Mouse (Mus musculus) C2C12 (cell line): ENCODE results near the gene F12. TPM values are rescaled to one million over a fixed set of nuclear protein-coding genes. Genes with fewer than 3 reads are reported as not detected.

Source experiments
- H3K27me3 ChIP-seq: one replicate; pipeline ENCODE4 v1.6.1; 2011; ENCODE audit not compliant: control insufficient read depth, insufficient read depth, insufficient read length
- H3K36me3 ChIP-seq: one replicate; pipeline ENCODE4 v1.6.1; 2011; ENCODE audit not compliant: control insufficient read depth, insufficient read depth
- H3K4me3 ChIP-seq: one replicate; pipeline ENCODE4 v1.5.1; 2011; ENCODE audit warnings: mild to moderate bottlenecking, control low read depth; ENCODE audit not compliant: poor library complexity, insufficient read depth, severe bottlenecking
- H3K79me2 ChIP-seq: one replicate; pipeline ENCODE4 v1.6.1; 2011; ENCODE audit not compliant: control insufficient read depth, insufficient read depth
- H3K79me3 ChIP-seq: one replicate; pipeline ENCODE4 v1.6.1; 2011; ENCODE audit warnings: low read depth, control low read depth
- H3ac ChIP-seq: one replicate; pipeline ENCODE3; 2011; ENCODE audit warnings: low read depth; ENCODE audit not compliant: control insufficient read depth, insufficient read length
- CEBPB ChIP-seq: IDR thresholded peaks from one replicate; pipeline ENCODE4 v1.6.1; 2011; ENCODE audit warnings: low read depth, mild to moderate bottlenecking, control low read depth, moderate library complexity
- CTCF ChIP-seq: IDR thresholded peaks from one replicate; pipeline ENCODE4 v1.5.1; 2011; ENCODE audit not compliant: control insufficient read depth, insufficient read depth, insufficient read length
- FOSL1 ChIP-seq: IDR thresholded peaks from one replicate; pipeline ENCODE4 v1.8.0; 2011; ENCODE audit warnings: mild to moderate bottlenecking, low read length; ENCODE audit not compliant: poor library complexity, insufficient read depth, severe bottlenecking
- MAX ChIP-seq: IDR thresholded peaks from one replicate; pipeline ENCODE4 v1.6.1; 2011; ENCODE audit warnings: mild to moderate bottlenecking, control low read depth
- MYOD1 ChIP-seq: IDR thresholded peaks from one replicate; pipeline ENCODE4 v1.6.1; 2011; ENCODE audit warnings: low read depth; ENCODE audit not compliant: control insufficient read depth, insufficient read length
- MYOG ChIP-seq: IDR thresholded peaks from one replicate; pipeline ENCODE4 v1.6.1; 2011; ENCODE audit not compliant: control insufficient read depth, insufficient read length; ENCODE audit errors: extremely low read depth
- USF1 ChIP-seq: IDR thresholded peaks from one replicate; pipeline ENCODE4 v1.6.1; 2011; ENCODE audit warnings: low read depth, mild to moderate bottlenecking, control low read depth, moderate library complexity
- polyA plus RNA-seq: library from polyadenylated mRNA; unstranded; fragments of >200 nt; fragmentation: generic; extraction: Trizol; gene quantifications from one replicate; pipeline ENCODE4 v1.2.1, GENCODE M21; 2012; ENCODE audit warnings: missing spikeins

The F12 gene
- polyA plus RNA-seq, 1 experiment: not detected

GRCm38 (mm10) chr13:55375877-55376276 is 50.7 kb downstream of the F12 start:
- no peak overlapping the region for H3K4me3 ChIP-seq
- no peak for TF ChIP-seq USF1
- TF ChIP-seq CEBPB: no peak
- TF ChIP-seq MYOG: no peak
- no peak for TF ChIP-seq MYOD1
- TF ChIP-seq MAX: no peak
- TF ChIP-seq CTCF: no peak
- TF ChIP-seq FOSL1: no peak
- H3K79me2 ChIP-seq: no peaks in the 10 kb centered on the region
- H3K36me3 ChIP-seq: no peaks in the 10 kb centered on the region
- no peaks in the 10 kb centered on the region for H3K79me3 ChIP-seq
- peaks cover 83% of the 10 kb centered on the region for H3K27me3 ChIP-seq
- H3ac ChIP-seq: no peak overlapping the region

DNA sequence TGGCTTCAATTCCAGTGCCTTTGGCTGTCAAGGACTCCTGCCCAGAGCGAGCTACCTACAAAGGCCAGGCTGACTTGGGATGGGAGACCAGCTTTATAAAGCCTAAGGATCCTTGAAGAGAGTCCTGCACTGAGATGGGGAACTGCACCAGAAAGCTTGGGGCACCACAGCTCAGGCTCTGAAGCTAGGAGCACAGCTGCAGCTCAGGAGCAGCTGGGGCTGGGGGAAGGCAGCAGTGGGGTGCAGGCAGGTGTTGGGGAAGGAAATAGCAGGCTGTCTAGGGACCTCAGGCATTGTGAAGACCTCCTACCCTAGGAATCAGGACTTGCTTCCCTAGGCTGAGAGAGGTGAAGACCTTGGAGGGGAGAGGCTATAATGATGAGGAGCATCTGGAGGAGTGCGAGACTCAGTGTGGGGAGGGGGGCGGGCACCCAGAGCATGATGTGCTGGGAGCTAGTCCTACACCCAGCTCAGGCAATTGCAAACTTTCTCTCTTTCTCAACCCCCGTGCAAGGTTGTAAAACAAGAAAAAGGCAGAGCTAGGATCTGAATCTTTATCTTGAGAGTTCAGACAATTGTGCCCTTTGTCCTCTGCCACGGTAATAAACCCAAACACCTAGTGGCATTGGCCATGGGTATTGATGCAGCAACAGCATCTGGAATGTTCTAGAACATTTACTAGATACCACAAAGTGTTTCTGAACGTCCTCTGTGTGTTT is 52.2 kb downstream of the F12 start:
- Histone ChIP-seq H3K79me3 (no peaks in the 10 kb centered on the region), H3K79me2 (no peaks in the 10 kb centered on the region), H3K36me3 (no peaks in the 10 kb centered on the region), H3K4me3 (no peak overlapping the region), H3ac (no peak overlapping the region), H3K27me3 (peaks cover 75% of the 10 kb centered on the region)
- TF ChIP-seq MAX (no peak), FOSL1 (no peak), CEBPB (no peak), MYOD1 (no peak), CTCF (no peak), USF1 (no peak), MYOG (no peak)

- TF ChIP-seq CEBPB (no peak), MAX (no peak), CTCF (no peak), USF1 (no peak), MYOD1 (no peak), MYOG (no peak), FOSL1 (no peak)
- H3K79me2 ChIP-seq: no peaks in the 10 kb centered on the region
Observed at GRCm38 (mm10) chr13:55371740-55372139, 54.9 kb downstream of the F12 start.

GRCm38 (mm10) chr13:55371007-55371681 is 55.4 kb downstream of the F12 start:
- Histone ChIP-seq H3ac (no peak overlapping the region), H3K4me3 (no peak overlapping the region), H3K79me2 (no peaks in the 10 kb centered on the region), H3K79me3 (no peaks in the 10 kb centered on the region), H3K27me3 (peaks cover 50% of the 10 kb centered on the region), H3K36me3 (no peaks in the 10 kb centered on the region)
- TF ChIP-seq MYOG (no peak), MAX (no peak), CTCF (no peak), MYOD1 (no peak)

More at GRCm38 (mm10) chr13:55371740-55372139, 54.9 kb downstream of the F12 start:
- Histone ChIP-seq H3K27me3 (peaks cover 53% of the 10 kb centered on the region), H3K79me3 (no peaks in the 10 kb centered on the region), H3ac (no peak overlapping the region), H3K4me3 (no peak overlapping the region), H3K36me3 (no peaks in the 10 kb centered on the region)

GRCm38 (mm10) chr13:55370234-55370633 is 56.4 kb downstream of the F12 start:
- Histone ChIP-seq H3K36me3 (no peaks in the 10 kb centered on the region), H3K79me2 (no peaks in the 10 kb centered on the region), H3ac (no peak overlapping the region), H3K4me3 (no peak overlapping the region), H3K27me3 (peaks cover 48% of the 10 kb centered on the region), H3K79me3 (no peaks in the 10 kb centered on the region)
- TF ChIP-seq USF1 (no peak), CEBPB (no peak), FOSL1 (no peak), CTCF (no peak), MYOD1 (no peak), MAX (no peak), MYOG (no peak)
